Mouse (Mus musculus) brain, embryonic 14.5 days (tissue): Measurements from ENCODE around the gene Vwa7.

ENCODE experiments used
- CTCF ChIP-seq: fragments of 200-500 bp; IDR thresholded peaks from 2 replicates; pipeline ENCODE4 v1.5.1; 2012; ENCODE audit warnings: inconsistent platforms, mild to moderate bottlenecking, moderate library complexity, borderline replicate concordance; ENCODE audit not compliant: insufficient read depth, insufficient read length; ENCODE audit errors: extremely low read depth
- POLR2A ChIP-seq: fragments of 200-500 bp; IDR thresholded peaks from 2 replicates; pipeline ENCODE4 v1.6.1; 2012; ENCODE audit warnings: mild to moderate bottlenecking, inconsistent platforms, borderline replicate concordance; ENCODE audit not compliant: poor library complexity, insufficient read depth, insufficient read length, severe bottlenecking; ENCODE audit errors: extremely low read depth

GRCm38 (mm10) chr17:35016376-35016775 lies at the start of gene Vwa7:
- no peak for TF ChIP-seq CTCF
- no peak for TF ChIP-seq POLR2A
